Mouse (Mus musculus): ENCODE data around the gene Cnot6l.

Cnot6l gene

DNA sequence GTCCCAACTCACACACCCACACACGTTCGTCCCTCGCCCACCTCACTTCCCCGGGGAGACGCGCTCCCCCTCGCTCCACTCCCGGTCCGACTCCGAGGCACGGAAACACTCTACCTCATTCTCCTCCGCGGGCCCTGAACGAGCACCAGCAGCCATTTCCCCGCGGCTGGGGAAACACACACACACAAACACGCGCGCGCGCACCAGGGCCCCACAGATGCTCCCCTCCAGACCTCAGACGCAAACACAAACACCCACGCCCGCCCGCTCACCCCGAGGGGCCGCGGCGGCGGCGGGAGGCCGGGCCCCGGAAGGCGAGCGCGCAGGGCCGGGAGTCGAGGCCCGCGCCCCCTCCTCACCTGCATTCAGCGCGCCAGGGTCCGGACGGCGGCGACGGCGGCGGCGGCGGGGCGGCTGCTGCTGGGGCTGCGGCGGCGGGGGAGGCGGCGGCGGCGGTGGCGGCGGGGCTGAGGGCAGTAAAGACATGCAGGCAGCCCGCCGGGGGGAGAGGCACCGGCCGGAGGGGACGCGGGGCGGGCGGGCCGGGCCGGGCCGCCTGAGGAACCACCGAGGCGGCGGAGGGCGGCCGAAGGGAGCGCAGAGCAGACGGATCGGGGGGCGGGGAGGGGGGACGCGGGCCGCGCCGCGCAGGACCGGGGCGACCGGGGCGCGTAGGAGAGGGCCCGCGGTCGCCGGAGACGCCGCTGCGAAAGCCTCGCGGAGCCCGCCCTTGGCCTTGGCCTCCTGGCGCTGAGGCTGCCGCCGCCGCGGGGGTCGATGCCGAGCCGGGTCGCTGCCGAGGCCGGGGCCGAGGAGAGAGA lies 2.2 kb downstream of the Cnot6l start:
- peak; percentile 43 to 70 for DNase-seq (ENCODE audit: low spot score in 2 of 2)

DNA sequence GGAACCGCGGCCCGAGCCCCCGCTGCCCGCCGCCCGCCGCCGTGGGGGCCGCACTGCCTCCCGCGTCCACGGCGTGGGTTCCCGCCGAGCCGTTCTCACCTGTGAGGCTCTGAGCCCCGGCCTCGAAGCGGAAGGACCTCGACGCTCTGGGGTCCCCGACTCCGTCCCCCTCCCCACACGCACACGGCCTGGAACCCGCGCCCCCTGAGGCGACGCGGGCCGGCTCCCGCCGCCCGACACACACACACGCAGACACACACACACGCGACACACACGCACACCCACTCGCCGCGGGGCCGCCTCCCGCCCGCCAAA lies 2.8 kb downstream of the Cnot6l start:
- no peak for DNase-seq (ENCODE audit: low spot score in 2 of 2)

DNA sequence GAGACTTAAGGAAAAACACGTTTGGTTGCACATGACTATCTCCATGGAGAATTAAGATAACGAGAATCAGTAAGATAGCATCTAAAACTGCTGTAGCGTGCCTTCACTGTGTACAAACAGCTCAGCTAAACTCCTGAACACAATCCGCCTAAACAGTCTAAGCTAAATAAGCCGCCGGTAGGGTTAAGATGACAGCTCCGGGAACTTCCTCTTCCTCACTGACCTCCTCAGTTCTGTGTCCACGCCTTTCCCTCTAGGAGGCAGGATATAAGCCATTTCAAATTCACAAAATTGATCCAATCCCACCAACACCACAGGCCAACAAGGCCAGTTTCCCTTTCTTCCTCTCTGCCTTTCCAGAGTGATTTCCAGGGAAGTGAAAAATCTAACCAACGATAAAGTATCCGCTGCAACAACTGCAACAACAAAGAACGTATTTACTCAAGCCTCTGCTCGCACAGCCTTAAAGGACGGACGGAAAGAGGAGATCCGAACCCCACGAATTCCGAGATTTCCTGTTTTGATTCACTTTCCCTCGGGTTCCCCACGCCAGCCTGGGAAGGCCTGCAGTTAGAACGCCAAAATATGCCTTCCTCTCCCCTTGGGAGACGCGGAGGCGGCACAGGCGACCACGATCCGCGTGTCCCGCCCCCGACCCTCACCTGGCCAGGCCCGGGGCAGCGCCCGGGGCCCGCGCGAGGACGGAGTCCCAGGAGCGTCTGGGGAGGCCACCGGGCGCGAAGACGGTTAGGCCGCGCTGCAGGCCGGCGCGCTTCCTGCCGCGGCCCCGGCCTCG lies 3.3 kb downstream of the Cnot6l start:
- peak in 1 of 2 experiments; percentile 21 for DNase-seq (ENCODE audit: low spot score in 2 of 2)

DNA sequence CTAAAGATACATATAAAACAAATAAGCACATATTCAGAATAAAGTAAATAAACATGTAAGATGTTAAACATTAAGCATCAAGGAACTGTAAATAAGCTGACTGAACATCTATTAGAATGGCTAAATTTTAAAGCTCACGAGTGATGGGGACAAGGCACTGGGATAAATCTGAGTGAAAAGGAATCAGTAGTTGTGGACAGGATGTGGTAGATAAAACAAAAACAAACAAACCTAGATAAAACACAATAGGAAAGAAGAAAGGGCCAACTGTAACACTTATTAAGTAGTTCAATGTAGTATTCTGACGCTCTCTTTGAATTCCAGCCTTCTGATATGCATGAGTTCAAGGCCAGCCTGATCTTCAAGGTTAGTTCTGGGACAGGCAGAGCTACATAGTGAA lies 21.6 kb downstream of the Cnot6l start:
- no peak for DNase-seq (ENCODE audit: low spot score in 2 of 2)

DNA sequence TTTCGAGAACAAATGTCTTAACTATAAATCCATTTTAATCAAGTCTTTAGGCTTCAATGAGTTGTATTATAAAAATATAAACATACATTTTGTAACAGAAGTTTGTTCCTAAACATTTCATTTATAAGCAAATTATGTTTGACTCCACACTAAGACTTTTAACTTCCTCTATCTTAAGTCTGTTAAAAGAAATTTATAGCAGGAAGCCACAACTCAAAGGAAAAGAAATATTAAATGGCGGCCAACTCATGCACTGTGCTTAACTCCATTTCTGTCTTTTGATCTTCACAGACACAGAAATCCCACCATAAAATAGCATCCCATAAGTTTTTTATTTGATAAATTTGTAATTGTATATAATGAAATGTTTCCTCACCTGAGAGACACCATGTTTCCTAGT lies 33.3 kb downstream of the Cnot6l start:
- no peak for DNase-seq (ENCODE audit: low spot score in 2 of 2)

DNA sequence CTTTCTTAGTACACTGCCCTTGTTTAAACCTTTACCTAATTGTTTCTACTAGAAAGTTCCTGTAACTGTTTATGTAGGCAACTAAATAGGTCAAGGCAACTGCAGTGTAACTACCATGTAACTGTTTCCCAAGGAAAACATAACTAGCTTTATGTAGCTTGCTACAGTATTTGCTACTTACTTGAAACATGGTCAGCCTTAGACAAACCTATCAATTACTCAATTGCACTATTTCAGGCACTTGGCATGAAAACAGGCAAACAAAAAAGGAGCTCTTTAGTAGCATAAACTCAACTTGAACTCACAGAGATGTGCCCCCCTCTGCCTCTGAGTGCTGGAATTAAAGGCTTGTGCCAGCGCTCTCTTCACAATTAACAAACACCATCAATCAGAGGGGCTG lies 37.1 kb downstream of the Cnot6l start:
- no peak for DNase-seq (ENCODE audit: low spot score in 2 of 2)

DNA sequence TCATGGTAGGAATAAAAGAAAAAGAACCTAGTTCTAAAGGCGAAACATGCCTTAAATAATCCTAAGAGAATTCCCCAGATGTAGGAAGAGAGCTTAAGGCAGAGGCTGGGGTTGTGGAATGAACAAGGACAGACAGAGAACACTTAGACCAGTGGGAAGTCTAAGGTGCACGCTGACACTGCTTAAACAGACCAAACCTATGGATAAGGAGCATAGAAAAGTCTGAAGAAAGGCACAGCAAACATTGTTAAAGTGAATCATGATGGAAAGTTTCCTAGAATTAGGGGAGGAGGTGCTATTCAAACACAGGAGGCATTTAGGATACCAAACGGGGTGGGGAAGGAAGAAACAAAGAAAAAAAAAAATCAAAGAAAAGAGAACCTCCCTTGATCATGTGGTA lies 49.0 kb downstream of the Cnot6l start:
- DNase-seq (ENCODE audit: low spot score in 2 of 2), result no peak

DNA sequence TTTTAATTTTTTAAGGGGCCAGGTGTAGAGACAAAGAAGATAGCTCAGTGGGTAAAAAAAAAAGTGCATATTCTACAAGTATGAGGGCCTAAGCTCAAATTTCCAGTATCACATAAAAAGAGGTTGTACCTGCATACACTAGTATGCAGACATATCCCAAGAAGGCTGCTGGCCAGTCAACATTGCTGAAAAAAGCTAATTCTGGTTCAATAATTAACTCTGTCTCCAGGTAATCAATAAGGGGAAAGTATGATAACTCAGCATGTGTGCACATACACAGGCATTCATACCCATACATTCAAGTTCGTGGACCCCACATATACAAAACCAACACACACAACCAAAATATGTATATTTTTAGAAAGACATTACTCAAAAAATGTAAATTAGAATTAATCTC lies 59.3 kb downstream of the Cnot6l start:
- DNase-seq (ENCODE audit: low spot score in 2 of 2), result no peak

DNA sequence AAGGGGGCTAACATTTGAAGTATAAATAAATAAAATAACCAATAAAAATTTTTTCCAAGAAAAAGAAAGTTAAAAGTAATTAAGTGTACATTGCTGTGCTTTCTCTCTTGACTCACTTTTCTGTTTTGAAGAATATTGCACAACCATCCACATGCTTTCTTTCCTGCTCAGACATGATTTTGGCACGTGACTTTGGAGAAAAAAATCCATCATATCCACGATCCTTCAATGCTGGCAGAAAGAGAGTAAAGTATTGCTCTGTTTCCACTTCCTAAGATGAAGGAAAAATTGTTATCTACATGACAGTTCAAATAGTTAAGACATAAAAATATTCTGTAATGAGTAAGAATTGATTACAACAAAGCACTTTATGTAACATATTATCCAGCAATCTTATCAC lies 72.5 kb downstream of the Cnot6l start:
- no peak for DNase-seq (ENCODE audit: low spot score in 2 of 2)

DNA sequence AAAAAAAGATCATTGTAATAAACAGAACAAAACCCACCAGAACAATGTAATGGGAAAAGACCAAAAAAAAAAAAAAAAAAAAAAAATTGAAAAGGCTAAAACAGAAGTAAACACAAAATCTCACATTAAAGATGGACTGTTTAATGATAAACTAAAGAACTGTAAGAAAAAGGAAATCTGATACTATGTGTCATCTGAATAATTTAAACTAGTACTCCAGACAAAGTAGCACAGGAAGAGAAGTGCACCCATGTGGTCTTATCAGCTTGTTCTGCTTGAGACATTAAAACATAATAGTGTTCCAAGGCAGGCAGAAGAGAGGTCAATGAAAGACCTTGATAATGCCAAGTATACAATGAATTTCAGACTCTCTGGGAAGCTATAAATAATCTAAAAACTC lies 78.6 kb downstream of the Cnot6l start:
- DNase-seq (ENCODE audit: low spot score in 2 of 2), result no peak

DNA sequence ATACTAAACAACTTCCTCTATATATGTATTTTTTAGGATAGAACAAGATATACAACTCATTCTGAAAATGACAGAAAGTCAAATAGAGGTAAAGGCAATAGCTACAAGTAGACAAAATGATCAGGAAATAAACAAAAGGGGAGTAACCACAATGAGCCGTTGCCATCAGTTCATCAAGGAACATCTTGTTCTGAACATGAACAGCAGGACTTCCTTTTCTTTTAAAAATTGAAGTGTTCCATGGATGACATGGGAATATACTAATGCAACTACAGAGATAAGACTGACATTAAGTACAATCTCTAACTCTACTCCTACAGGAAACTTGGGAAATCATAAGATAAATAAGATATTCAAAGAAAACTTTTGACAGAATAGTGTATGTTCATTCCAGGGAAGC lies 84.9 kb downstream of the Cnot6l start:
- DNase-seq (ENCODE audit: low spot score in 2 of 2), result no peak

DNA sequence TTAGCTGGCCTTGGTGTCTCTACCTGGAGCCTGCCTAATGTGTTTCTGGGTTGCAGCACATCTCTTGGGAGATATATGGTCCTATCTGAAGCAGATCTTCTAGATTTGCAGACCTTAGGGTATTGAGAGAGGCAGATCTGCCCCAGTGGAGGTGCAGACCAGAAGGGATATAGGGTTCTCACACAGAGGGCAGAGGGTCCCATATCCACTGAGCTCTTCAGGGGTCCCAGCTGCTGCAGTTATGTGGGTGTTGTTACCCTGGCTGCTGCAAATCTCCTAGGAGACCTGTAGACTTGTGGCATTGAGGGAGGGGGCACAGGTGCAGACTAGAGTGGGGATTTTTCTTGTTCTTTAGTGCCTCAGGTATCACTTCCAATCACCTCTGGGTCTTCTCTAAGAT lies 98.4 kb downstream of the Cnot6l start:
- DNase-seq (ENCODE audit: low spot score in 2 of 2), result no peak

DNA sequence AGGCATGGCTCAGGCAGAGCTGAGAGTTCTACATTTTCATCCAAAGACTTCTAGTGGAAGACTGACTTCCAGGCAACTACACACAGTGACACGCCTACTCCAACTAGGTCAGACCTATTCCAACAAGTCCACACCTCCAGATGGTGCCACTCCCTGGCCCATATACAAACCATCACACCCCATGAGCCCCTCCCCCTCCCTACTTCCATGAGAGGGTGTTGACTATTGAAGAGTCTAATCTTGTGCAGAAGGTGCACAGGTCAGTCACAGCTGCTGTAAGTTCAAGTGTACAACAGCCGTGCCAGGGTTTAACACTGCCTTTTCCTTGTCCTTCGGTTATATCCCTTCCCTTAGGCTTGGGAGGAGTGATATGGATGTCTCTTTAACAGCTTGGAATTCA lies 121.5 kb downstream of the Cnot6l start:
- DNase-seq (ENCODE audit: low spot score in 2 of 2), result no peak

DNA sequence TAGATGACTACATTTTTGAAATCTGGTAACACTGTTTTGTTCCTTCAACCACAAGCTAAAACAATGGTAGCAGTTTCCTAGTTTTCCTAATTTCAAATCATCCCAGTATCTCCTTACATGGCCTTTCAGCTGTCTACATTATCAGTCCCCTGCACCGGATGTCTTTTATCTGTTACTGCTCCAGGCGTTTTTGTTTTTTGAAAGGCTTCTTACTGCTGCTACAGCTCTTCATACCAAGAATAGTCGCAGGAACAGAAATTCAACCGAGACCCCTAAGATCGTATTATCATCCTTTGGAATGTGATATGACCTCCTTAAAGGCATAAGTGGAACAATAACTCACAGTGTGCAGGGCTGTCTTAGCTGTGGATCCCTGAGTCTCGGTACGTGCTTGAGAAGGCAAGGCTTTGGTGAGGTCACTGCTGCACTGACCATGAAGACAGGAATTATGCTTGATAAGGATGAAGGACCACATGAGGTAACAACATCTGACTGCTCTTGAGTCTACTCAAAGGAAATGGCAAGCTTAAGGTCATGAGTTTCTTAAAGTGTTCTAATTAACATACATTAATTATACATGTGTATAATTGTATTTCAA lies 122.4 kb downstream of the Cnot6l start:
- no peak for DNase-seq (ENCODE audit: low spot score in 2 of 2)

DNA sequence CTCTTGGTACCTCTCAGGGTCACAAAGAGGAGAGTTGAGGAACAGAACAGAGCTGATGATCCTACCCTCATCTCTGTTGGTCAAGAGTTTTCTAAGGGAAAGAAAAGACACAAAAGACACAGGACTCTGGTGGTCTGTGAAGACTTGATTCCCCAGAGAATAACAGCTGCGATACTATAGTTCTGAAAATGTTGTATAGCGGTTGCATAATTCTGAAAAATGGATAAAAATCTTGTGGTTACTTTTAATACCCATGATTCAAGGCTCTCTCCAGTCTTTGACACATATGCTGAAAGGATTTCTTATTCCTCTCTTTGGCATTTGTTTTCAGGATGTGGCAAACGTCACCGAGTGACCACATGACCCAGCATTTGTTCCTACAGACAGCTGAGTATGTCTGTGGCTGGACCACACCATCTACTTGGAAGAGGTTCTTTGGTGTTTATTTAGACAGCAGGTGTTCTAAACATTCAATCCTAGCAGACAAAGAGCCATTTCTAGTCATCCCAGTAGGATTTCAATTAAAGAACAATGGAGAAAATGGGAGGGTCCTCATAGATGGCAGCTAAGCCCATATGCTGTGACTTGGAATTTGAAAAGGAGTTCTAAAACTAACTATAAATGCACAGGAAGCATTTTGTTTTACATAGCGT lies 124.7 kb downstream of the Cnot6l start:
- DNase-seq (ENCODE audit: low spot score in 2 of 2), result no peak

DNA sequence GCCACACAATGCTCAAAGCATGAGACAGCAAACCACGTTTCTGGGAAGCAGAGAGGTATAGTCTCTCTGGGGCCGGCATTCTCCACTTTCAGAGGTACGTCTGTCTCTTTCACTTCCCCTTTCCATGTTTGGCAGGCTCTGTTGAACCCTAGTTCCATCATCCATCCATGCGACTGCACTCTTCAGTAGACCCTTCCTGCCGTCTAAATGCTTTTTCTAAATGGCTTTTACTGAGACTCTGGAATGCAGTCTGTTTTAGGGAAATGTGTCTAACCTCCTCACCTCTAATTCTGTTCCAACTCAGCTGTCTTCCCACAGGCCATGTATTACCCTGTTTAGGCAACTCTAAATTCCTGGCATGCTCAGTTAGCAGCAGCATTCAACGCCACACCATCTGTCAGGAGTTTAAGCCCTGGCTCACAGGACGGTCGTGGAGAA lies 126.3 kb downstream of the Cnot6l start:
- no peak for DNase-seq (ENCODE audit: low spot score in 2 of 2)

DNA sequence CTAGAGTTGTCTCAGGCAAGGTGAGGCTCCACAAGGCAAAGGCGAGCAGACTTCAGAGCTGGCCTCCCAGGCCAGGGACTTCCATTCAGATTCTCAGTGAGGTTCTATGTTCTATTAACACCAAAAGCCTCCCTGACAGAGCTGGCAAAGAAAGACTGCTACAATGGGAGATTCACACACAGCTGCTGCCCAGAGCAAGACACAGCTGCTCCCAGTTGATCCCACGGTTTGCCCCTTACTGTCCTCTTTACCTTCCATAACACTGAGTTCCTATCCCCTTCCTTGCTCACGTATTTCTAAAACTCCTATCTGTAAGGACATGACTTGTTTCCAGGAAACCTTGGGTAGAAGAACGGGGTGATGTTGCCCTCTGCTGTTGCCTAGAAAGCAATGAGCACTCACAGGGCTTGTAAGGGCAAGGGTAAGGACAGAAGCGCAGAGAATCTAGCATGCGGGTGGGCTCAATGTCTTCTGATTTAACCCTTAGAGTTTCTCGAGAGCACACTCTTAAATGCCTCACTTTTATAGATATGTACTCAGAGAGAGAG lies 127.8 kb downstream of the Cnot6l start:
- DNase-seq (ENCODE audit: low spot score in 2 of 2), result no peak

DNA sequence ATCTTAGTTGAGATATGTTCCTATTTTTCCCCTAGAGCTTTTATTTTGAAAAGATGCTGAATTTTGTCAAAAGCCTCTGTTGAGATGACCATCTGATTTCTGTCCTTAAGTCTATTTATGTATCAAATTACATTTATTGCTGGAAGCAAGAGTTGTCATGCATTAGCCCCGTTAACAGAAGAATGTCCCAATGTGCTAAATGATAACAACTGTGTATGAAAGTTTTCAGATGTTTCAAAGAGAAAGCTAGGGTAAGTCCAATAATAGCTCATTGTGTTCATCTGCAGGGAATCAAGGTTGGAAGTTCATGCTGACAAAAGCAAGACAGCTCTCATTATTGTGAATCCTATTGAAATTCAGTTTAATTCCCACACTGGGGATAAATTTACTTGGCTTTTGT lies 129.9 kb downstream of the Cnot6l start:
- no peak for DNase-seq (ENCODE audit: low spot score in 2 of 2)

DNA sequence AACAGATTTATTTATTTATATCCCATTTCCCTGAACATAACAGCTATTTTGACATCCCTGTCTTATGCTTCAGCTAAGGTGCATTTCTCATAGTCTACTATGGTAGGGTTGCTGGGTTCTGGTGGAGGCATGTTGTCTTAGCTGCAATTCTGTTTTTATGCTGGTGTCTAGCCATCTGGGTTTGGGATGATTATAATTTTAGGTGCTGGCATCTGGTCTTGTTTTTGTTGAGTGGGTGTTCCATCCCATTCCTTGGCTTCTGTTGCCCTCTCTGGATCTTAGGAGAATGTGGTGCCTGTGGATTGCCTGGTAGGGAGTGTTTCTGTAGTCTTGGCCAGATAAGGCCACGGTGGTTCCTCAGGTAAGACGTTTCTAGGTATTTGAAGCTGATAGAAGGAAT lies 134.2 kb downstream of the Cnot6l start:
- DNase-seq (ENCODE audit: low spot score in 2 of 2), result no peak

Data from urinary bladder, postnatal 4 days (tissue).